Mouse (Mus musculus) C2C12 (cell line): ENCODE measurements at regions not wholly inside any gene's neighbourhood (a gene's known extent, or its start where the extent isn't known, plus 50 kb on each side); places are given as distances from the start of the nearest gene placed in this dataset.

Experiments used
- H3K27me3 ChIP-seq: one replicate; pipeline ENCODE4 v1.6.1; 2011; ENCODE audit not compliant: control insufficient read depth, insufficient read depth, insufficient read length
- H3K36me3 ChIP-seq: one replicate; pipeline ENCODE4 v1.6.1; 2011; ENCODE audit not compliant: control insufficient read depth, insufficient read depth
- H3K4me3 ChIP-seq: one replicate; pipeline ENCODE4 v1.5.1; 2011; ENCODE audit warnings: mild to moderate bottlenecking, control low read depth; ENCODE audit not compliant: poor library complexity, insufficient read depth, severe bottlenecking
- H3K79me2 ChIP-seq: one replicate; pipeline ENCODE4 v1.6.1; 2011; ENCODE audit not compliant: control insufficient read depth, insufficient read depth
- H3K79me3 ChIP-seq: one replicate; pipeline ENCODE4 v1.6.1; 2011; ENCODE audit warnings: low read depth, control low read depth
- H3ac ChIP-seq: one replicate; pipeline ENCODE3; 2011; ENCODE audit warnings: low read depth; ENCODE audit not compliant: control insufficient read depth, insufficient read length
- CEBPB ChIP-seq: IDR thresholded peaks from one replicate; pipeline ENCODE4 v1.6.1; 2011; ENCODE audit warnings: low read depth, mild to moderate bottlenecking, control low read depth, moderate library complexity
- CTCF ChIP-seq: IDR thresholded peaks from one replicate; pipeline ENCODE4 v1.5.1; 2011; ENCODE audit not compliant: control insufficient read depth, insufficient read depth, insufficient read length
- FOSL1 ChIP-seq: IDR thresholded peaks from one replicate; pipeline ENCODE4 v1.8.0; 2011; ENCODE audit warnings: mild to moderate bottlenecking, low read length; ENCODE audit not compliant: poor library complexity, insufficient read depth, severe bottlenecking
- MAX ChIP-seq: IDR thresholded peaks from one replicate; pipeline ENCODE4 v1.6.1; 2011; ENCODE audit warnings: mild to moderate bottlenecking, control low read depth
- MYOD1 ChIP-seq: IDR thresholded peaks from one replicate; pipeline ENCODE4 v1.6.1; 2011; ENCODE audit warnings: low read depth; ENCODE audit not compliant: control insufficient read depth, insufficient read length
- MYOG ChIP-seq: IDR thresholded peaks from one replicate; pipeline ENCODE4 v1.6.1; 2011; ENCODE audit not compliant: control insufficient read depth, insufficient read length; ENCODE audit errors: extremely low read depth
- USF1 ChIP-seq: IDR thresholded peaks from one replicate; pipeline ENCODE4 v1.6.1; 2011; ENCODE audit warnings: low read depth, mild to moderate bottlenecking, control low read depth, moderate library complexity

DNA sequence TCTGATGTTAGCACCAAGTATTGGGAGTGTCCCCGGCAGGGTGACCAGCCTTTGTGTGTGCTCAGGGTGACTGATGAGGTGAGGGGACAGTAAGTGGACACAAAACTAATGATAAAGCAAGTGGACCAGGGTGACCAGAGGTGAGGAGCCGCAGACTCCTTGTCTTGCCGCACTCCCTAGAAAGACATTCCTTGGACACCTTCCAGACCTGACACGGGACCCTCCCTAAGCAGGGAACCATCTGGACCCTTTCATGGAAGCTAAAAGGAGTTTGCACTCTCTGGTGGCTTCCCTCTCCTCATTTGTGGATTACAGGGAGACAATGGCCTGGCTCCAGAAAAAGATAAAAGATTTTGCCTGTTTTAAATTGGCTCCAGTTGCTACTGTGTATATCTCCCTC, 230.7 kb downstream of the Gm12728 start:
- H3ac ChIP-seq: no peak overlapping the region
- no peaks in the 10 kb centered on the region for H3K79me3 ChIP-seq
- H3K79me2 ChIP-seq: no peaks in the 10 kb centered on the region
- H3K27me3 ChIP-seq: no peaks in the 10 kb centered on the region
- TF ChIP-seq CTCF (no peak), FOSL1 (no peak), MYOG (no peak), USF1 (no peak), MAX (no peak), CEBPB (no peak), MYOD1 (no peak)
- no peak overlapping the region for H3K4me3 ChIP-seq
- no peaks in the 10 kb centered on the region for H3K36me3 ChIP-seq

GRCm38 (mm10) chr4:106024591-106024990, 234.9 kb downstream of the Gm12728 start:
- Histone ChIP-seq H3K79me3 (no peaks in the 10 kb centered on the region), H3K79me2 (no peaks in the 10 kb centered on the region), H3K36me3 (no peaks in the 10 kb centered on the region), H3ac (no peak overlapping the region), H3K27me3 (no peaks in the 10 kb centered on the region), H3K4me3 (no peak overlapping the region)
- TF ChIP-seq USF1 (no peak), MYOD1 (no peak), CTCF (no peak), MAX (no peak), CEBPB (no peak), MYOG (no peak), FOSL1 (no peak)

DNA sequence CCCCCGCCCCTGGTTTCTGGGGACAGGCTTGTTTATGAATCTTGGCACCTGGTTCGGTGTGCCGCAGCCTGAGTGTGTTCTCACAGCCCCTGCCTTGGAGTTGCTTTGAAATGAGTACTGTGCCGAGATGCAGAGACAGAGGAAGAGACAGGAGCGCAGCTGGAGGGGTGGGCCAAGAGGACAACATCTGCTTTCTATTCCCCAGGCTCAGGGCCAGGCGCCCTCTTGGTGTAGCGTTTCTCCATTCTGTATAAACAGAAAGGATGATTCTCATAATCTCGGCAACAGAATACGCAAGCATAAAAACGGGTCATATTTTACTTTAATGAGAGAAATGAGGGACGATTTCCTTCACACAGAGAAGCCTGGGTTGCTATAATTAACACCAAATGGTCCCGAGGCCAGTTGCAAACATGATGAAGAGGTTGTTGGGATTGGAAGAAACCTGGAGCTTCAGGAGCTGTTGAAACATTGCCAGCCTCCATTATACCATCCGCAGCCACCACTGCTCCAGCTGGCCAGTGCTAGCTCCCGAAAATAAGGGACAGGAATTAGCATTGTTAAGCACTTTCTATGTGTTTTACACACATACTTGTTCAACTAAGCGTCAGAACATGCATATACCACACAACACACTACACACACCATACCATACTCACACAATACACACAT, 236.4 kb downstream of the Gm12728 start:
- no peak for TF ChIP-seq MAX
- no peak for TF ChIP-seq CTCF
- TF ChIP-seq CEBPB: no peak
- TF ChIP-seq FOSL1: no peak
- no peak for TF ChIP-seq MYOD1
- TF ChIP-seq MYOG: no peak
- Histone ChIP-seq H3ac (no peak overlapping the region), H3K4me3 (no peak overlapping the region)

GRCm38 (mm10) chr4:106040376-106040775, 250.7 kb downstream of the Gm12728 start:
- Histone ChIP-seq H3K79me2 (no peaks in the 10 kb centered on the region), H3K27me3 (no peaks in the 10 kb centered on the region), H3ac (no peak overlapping the region), H3K36me3 (no peaks in the 10 kb centered on the region), H3K4me3 (no peak overlapping the region), H3K79me3 (no peaks in the 10 kb centered on the region)
- TF ChIP-seq USF1: no peak
- no peak for TF ChIP-seq MYOD1
- no peak for TF ChIP-seq CTCF
- no peak for TF ChIP-seq FOSL1
- TF ChIP-seq CEBPB: no peak
- TF ChIP-seq MAX: no peak
- TF ChIP-seq MYOG: no peak

More for the DNA sequence above, 236.4 kb downstream of the Gm12728 start:
- Histone ChIP-seq H3K79me3 (no peaks in the 10 kb centered on the region), H3K27me3 (no peaks in the 10 kb centered on the region), H3K36me3 (no peaks in the 10 kb centered on the region), H3K79me2 (no peaks in the 10 kb centered on the region)

DNA sequence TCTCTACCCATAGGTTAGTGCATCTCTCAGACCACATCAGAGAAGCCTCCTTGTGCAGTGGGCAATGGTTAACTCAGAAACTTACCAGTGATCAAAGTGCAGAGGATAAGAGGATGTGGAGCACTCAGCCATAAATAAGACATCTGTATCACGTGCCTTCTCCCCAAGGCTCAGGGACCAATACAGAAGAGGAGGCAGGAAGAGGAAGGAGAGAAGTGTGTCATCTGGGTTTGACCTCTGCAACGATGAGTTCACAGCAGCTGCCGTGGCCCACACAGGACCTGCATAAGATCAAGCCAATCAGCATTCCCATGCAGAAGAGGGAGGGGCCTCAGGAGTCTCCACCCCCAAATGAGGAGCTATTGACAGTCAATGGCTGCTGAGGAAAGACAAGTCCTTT, 252.8 kb downstream of the Gm12728 start:
- TF ChIP-seq CEBPB (no peak), MYOD1 (peak; percentile 10)
- H3K79me3 ChIP-seq: no peaks in the 10 kb centered on the region
- H3K4me3 ChIP-seq: no peak overlapping the region
- H3ac ChIP-seq: no peak overlapping the region
- H3K79me2 ChIP-seq: no peaks in the 10 kb centered on the region
- no peaks in the 10 kb centered on the region for H3K27me3 ChIP-seq
- H3K36me3 ChIP-seq: no peaks in the 10 kb centered on the region

DNA sequence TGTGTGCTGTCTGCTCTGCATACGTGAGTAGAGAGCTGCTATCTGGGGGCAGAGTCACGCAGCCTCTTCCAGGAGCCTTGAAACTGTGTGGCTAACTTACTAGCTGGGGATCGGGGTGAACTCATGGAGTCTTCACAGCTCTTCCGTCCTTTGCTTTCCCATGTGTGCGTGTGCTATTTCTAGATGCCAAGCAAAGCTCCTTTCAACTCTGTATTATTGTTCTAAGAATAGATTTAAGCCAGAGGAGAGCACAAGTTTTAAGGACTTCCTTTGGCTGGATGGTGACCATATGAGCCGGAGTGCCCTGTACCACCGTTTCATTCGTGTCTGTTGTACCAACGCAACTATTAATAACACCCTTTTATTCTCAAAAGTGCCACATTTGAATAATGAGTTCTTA, 254.0 kb downstream of the Gm12728 start:
- no peaks in the 10 kb centered on the region for H3K27me3 ChIP-seq
- no peaks in the 10 kb centered on the region for H3K79me3 ChIP-seq
- TF ChIP-seq CTCF: no peak
- no peak for TF ChIP-seq MYOD1
- TF ChIP-seq FOSL1: no peak
- TF ChIP-seq USF1: no peak
- TF ChIP-seq MAX: no peak
- TF ChIP-seq CEBPB: no peak
- no peak for TF ChIP-seq MYOG
- H3K36me3 ChIP-seq: no peaks in the 10 kb centered on the region
- no peaks in the 10 kb centered on the region for H3K79me2 ChIP-seq
- no peak overlapping the region for H3ac ChIP-seq
- H3K4me3 ChIP-seq: no peak overlapping the region
